Mouse (Mus musculus) spleen, adult 18-20 months (tissue): Measurements from ENCODE around the gene Jak1.

Experiments
- DNase-seq, 2 experiments: peaks; one replicate each; pipeline ENCODE4 v3.0.0; 2022; ENCODE audit warnings: mixed read lengths in 2 of 2

The Jak1 gene

GRCm38 (mm10) chr4:101143901-101144300 lies 121.2 kb downstream of the Jak1 start:
- DNase-seq = no peak

GRCm38 (mm10) chr4:101141768-101142167 lies 123.3 kb downstream of the Jak1 start:
- no peak for DNase-seq

GRCm38 (mm10) chr4:101137975-101138374 lies 127.1 kb downstream of the Jak1 start:
- DNase-seq = no peak

GRCm38 (mm10) chr4:101135909-101136308 lies 129.2 kb downstream of the Jak1 start:
- DNase-seq = no peak

GRCm38 (mm10) chr4:101135013-101135412 lies 130.1 kb downstream of the Jak1 start:
- DNase-seq = no peak

- no peak for DNase-seq
These were observed 144.1 kb downstream of the Jak1 start for GRCm38 (mm10) chr4:101121002-101121401.

GRCm38 (mm10) chr4:101107122-101107521 lies 158.0 kb downstream of the Jak1 start:
- DNase-seq = no peak
